Mouse (Mus musculus) E14TG2a.4 (cell line): ENCODE measurements at regions not wholly inside any gene's neighbourhood (a gene's known extent, or its start where the extent isn't known, plus 50 kb on each side); places are given as distances from the start of the nearest gene placed in this dataset.

Experiments
- CTCF ChIP-seq: conservative IDR thresholded peaks from 2 replicates; pipeline ENCODE4 v1.5.1; 2014; ENCODE audit warnings: low read length
- NANOG ChIP-seq: IDR thresholded peaks from 2 replicates; pipeline ENCODE4 v1.6.1; 2014; ENCODE audit warnings: borderline replicate concordance, low read length, mixed read lengths
- POU5F1 ChIP-seq: IDR thresholded peaks from 2 replicates; pipeline ENCODE4 v1.6.1; 2014; ENCODE audit warnings: low read length, borderline replicate concordance

GRCm38 (mm10) chr11:40603008-40603407 is 92.0 kb downstream of the Mat2b start:
- TF ChIP-seq CTCF (no peak), NANOG (no peak), POU5F1 (no peak)
